Mouse (Mus musculus) bone marrow, adult 2 months (tissue): ENCODE results near the gene Rabac1. TPM values are rescaled to one million over a fixed set of nuclear protein-coding genes. Genes with fewer than 3 reads are reported as not detected.
A peak's percentile ranks its signal among the peaks of the same experiment; 100 is the strongest.

Source experiments
- H3K27ac ChIP-seq: fragments of 200-500 bp; 2 replicates; pipeline ENCODE4 v1.5.1; 2012; ENCODE audit warnings: low read depth, mild to moderate bottlenecking, control low read depth, inconsistent platforms, low read length; ENCODE audit not compliant: control insufficient read depth, poor library complexity, insufficient read depth
- H3K4me1 ChIP-seq: fragments of 200-500 bp; 2 replicates; pipeline ENCODE4 v1.6.1; 2011; ENCODE audit warnings: low read length; ENCODE audit not compliant: control insufficient read depth, insufficient read depth
- H3K4me3 ChIP-seq: fragments of 200-500 bp; replicated peaks from 2 replicates; pipeline ENCODE3; 2011; ENCODE audit warnings: mild to moderate bottlenecking, low read depth, low read length, control low read depth; ENCODE audit not compliant: control insufficient read depth
- CTCF ChIP-seq: fragments of 200-500 bp; IDR thresholded peaks from 2 replicates; pipeline ENCODE4 v1.5.1; 2011; ENCODE audit warnings: low read length, control low read depth; ENCODE audit not compliant: control insufficient read depth, insufficient read depth
- POLR2A ChIP-seq: fragments of 200-500 bp; IDR thresholded peaks from 2 replicates; pipeline ENCODE4 v1.6.1; 2011; ENCODE audit warnings: low read depth, mild to moderate bottlenecking, control low read depth, low read length, borderline replicate concordance; ENCODE audit not compliant: control insufficient read depth
- WGBS: fragments of 180-500 bp; shearing (Covaris S2); methylation state at CpG from one replicate; pipeline ENCODE4 v1.1.7; 2018; 5-methylcytosine and 5-hydroxymethylcytosine counted together
- polyA plus RNA-seq: library from polyadenylated mRNA; stranded (reverse); fragments of >200 nt; gene quantifications from 2 replicates; pipeline ENCODE4 v1.2.4, GENCODE M21; 2011; ENCODE audit warnings: low replicate concordance; ENCODE audit not compliant: missing spikeins, insufficient read depth, insufficient read length

Rabac1 gene
- polyA plus RNA-seq, 1 experiment, result 76.4 TPM

DNA sequence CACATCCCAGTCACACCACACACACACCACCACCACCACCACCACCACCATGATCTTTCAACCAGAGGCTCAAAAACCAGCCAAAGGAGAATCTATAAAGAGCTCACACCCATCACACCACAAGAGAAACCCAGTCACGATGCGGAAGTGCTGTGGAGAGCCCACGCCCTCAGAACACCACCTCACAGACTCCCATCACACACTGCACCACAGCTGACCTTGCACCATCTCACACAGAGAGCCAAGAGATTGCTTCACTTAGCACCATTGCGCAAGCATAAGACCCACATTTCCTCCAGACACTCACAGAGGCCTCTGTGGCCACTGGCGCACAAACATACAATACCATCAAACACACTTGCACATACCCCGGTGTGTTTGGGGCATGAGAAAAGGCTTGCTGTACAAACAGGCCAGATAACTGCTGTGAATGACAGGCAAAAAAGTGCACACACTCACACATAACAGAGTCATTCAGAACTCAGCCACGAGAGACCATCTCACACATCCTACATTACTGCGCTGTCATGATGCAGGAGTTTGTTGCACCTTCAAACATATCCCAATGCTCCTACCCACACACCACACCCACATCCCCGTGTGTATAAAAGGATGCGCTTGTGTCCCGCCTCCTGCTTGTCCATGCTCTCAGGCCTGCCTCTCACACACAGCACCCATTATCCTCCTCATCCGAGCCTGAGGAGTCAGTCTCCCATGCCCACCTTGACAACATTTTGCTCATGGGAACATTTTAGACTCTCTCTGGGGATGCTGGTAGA is 34.2 kb upstream of the Rabac1 start:
- H3K27ac ChIP-seq, result peak overlapping the region; percentile 86
- H3K4me3 ChIP-seq, result peak overlapping the region; percentile 37
- 39% methylated on average over 12 of the region's 12 CpGs for WGBS
- TF ChIP-seq CTCF, result no peak
- no peak for TF ChIP-seq POLR2A
- peaks cover 4% of the 10 kb centered on the region; the same call in 1 of the 2 replicates for H3K4me1 ChIP-seq

DNA sequence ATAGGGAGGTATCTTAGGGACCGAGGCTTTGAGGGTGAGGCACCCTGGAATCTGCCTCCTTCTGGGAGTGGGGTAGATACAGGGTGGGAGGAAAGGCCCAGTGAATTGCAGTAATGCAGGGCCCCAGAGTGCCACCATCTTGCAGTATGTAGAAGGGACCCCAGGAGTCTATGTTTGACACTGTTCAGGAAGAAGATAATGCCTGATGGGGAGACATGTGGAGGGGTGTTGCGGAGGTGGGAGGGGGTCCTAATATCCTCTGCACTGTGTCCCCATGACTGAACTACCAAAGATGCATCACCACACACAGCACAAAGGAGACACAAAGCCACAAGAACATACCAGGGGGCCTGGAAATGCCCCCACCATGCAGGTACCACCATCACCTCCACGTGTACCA is 33.6 kb upstream of the Rabac1 start:
- Histone ChIP-seq H3K4me1 (peaks cover 4% of the 10 kb centered on the region; the same call in 1 of the 2 replicates), H3K27ac (peak overlapping the region; percentile 86), H3K4me3 (peak overlapping the region; percentile 37)
- WGBS, result 43% methylated on average over 3 of the region's 3 CpGs
- TF ChIP-seq CTCF (no peak), POLR2A (no peak)

DNA sequence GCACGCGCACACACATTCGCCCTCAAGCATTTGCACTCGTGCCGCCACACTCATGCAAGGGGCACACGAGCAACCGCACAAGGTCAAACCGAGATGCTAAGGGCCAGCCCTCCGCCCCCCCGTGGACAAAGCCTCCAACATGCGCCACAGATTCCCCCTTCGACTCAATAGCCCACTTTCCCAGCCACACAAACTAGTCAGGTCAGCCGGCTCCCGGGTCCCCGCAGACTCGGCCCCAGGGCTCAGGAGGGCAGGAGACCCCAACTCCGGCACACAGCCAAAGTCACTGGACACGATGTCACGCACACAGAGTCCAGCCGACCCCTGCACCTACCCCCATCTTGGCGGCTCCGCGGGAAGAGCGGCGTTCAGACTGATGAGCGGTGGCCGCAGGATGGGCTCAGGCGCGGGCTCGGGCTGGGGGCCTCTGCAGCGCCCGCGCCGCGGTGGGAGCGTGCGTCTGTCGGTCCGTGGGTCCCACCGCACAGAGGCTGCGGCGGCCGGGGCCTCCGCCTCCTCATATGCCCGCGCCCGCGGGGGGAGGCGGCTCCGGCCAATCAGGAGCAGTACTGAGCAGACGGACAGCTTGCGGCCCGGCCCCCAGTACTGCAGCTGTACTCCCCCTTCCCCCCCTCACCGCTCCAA is 33.0 kb upstream of the Rabac1 start, which contains the start of gene Atp1a3:
TSS of gene Atp1a3 (minus strand) at position 538 of the 645 bp plus-strand sequence.
- WGBS, result 2% methylated on average over 54 of the region's 54 CpGs
- H3K27ac ChIP-seq, result peak within 1 kb of the TSS; percentile 86
- TF ChIP-seq POLR2A, result no peak
- no peak for TF ChIP-seq CTCF
- H3K4me3 ChIP-seq, result peak within 1 kb of the TSS; percentile 78
- peaks cover 4% of the 10 kb centered on the region; the same call in 1 of the 2 replicates for H3K4me1 ChIP-seq

DNA sequence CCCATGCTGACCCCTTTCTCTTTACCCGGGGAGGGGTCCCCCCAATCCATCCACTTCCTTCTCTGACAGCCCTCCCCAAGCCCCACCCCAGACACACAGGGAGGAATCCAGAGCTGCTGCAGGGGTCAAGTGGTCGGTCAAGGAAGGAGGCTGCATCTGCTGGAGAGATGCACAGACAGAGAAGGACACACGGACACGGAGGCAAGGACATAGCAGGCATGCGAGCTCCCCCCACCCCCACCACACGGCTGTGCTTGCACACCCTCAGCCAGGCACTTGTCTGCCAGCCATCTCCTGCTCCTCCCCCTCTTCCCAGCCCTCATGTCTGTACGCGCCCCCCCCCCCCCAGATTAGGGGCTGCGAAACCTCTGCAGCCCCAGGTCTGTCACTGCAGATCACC is 32.3 kb upstream of the Rabac1 start:
- H3K4me3 ChIP-seq, result peak overlapping the region; percentile 78
- H3K4me1 ChIP-seq, result peaks cover 4% of the 10 kb centered on the region
- WGBS, result 30% methylated on average over 8 of the region's 9 CpGs
- no peak overlapping the region for H3K27ac ChIP-seq
- TF ChIP-seq POLR2A, result no peak
- TF ChIP-seq CTCF, result no peak

DNA sequence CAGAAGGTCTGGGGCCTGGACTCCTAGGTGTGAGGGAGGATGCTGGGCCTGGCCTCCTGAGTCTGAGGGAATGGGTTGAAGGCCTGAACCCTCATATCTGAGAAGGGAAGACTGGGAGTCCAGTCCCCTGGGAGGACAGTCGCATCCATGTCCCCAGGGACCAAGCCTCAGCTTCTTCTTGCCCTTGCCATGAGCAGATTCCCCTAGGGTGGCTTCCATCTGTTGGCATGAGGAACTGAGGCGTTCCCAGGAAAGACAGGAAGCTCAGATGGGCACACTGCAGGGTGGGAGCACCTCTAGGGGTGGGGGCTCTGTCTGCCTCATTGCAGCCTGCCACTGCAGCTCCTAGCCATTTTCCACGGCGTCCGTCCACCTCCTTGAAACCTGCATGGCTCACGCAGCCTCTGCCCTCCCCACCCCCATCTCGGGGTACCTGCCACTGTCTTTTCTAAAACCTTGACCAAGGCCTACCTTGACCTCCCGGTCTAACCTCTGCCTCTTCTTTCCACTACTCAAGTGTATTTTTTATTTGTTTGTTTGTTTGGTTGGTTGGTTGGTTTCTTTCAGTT is 31.4 kb upstream of the Rabac1 start:
- Histone ChIP-seq H3K4me3 (no peak overlapping the region), H3K4me1 (peaks cover 4% of the 10 kb centered on the region), H3K27ac (no peak overlapping the region)
- TF ChIP-seq CTCF (no peak), POLR2A (no peak)
- WGBS, result 83% methylated on average over 8 of the region's 8 CpGs

DNA sequence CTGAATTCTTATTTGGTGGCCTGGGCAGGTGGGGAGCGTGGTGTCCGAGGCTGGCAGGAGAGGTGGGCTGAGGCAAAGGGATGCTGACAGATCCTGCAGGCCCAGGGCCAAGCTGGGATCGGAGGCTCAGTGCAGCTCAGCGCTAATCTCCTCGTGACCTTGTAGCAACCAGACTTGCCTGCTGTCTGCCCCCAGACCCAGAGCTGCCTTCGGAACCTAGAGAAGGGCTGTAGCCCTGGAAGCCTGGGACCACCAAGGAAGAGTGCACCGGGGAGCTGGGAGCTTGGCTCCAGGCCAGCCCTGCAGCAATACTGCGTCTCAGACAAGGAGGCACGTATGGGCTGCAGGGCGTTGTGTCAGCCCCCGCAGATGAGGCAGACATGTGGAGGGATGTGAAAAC is 30.7 kb upstream of the Rabac1 start:
- Histone ChIP-seq H3K4me1 (peaks cover 4% of the 10 kb centered on the region), H3K27ac (no peak overlapping the region), H3K4me3 (no peak overlapping the region)
- 73% methylated on average over 11 of the region's 11 CpGs for WGBS
- TF ChIP-seq POLR2A, result no peak
- TF ChIP-seq CTCF, result no peak

DNA sequence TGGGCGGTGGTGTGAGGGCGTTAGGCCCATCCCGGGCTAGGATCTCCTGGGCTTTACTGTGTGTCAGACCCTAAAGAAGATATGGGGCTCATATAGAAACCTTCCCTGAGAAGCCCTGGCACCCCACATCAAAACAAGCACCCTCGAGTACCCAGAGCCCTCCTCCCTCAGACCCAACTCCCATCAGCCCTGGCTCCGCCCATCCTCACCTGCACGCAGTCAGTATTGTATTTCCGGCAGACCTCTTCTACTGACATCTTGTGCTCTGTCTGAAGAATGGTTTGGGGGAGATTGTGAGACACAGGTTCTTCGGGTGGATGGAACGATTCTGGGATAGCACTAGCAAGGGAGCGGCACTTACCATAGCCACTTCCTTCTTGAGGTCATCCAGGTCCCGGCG is 28.2 kb upstream of the Rabac1 start:
- Histone ChIP-seq H3K4me3 (no peak overlapping the region), H3K4me1 (no peaks in the 10 kb centered on the region; the same call in none of the 2 replicates), H3K27ac (peak overlapping the region; percentile 62)
- TF ChIP-seq POLR2A, result no peak
- TF ChIP-seq CTCF, result no peak
- WGBS, result 48% methylated on average over 12 of the region's 12 CpGs

DNA sequence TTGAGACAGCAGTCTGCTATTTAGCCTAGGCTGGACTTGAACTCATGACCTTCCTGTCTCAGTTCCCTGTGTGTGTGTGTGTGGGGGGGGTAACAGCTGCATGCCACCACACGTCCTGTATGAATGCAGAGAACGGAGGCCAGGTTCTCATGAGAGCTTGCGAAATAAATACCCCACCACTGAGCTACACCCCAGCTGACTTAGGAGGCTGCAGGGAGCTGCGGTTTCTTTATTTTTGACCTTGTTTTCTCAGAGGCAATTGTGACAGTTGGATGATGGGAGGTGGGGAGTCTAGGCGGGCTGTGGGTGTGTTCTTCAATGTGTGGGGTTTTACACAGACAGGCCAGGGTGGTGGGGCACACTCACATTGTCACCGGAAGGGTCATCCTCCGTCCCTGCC is 27.7 kb upstream of the Rabac1 start:
- TF ChIP-seq POLR2A (no peak), CTCF (no peak)
- Histone ChIP-seq H3K4me1 (no peaks in the 10 kb centered on the region; the same call in none of the 2 replicates), H3K4me3 (no peak overlapping the region), H3K27ac (peak overlapping the region; percentile 62)
- 21% methylated on average over 7 of the region's 7 CpGs for WGBS
